Mouse (Mus musculus): ENCODE results near the gene Baz1a. TPM values are rescaled to one million over a fixed set of nuclear protein-coding genes. Genes with fewer than 3 reads are reported as not detected.

The Baz1a gene
- polyA plus RNA-seq, 1 experiment from 2014 or later = 1.9 TPM

DNA sequence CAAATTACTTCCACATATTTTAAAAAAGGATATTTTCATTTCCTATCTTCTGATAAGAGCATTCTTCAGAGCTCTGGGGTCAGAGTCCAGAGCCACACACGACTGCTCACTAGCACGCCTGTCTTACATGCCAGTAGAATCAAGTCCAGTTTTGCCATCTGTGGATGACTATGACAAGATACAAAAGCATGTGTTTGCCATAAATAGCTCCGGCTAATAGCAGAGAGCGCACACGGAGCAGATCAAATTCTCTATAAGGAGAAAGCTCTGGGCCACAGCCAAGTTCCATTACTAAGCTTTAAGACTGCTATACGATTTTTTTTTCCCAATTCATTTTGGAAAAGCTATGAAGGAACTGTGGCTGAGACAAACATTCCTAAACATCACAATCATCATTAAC, 154.6 kb downstream of the Baz1a start:
- no peaks in the 10 kb centered on the region for H3K27me3 ChIP-seq (ENCODE audit: control insufficient read depth, insufficient read depth, low read depth, low read length)
- peaks cover 6% of the 10 kb centered on the region for H3K36me3 ChIP-seq (ENCODE audit: control insufficient read depth, insufficient read depth, low read length)
- H3K4me3 ChIP-seq (ENCODE audit: low read depth, low read length) = no peak overlapping the region
- peaks cover 14% of the 10 kb centered on the region for H3K4me1 ChIP-seq (ENCODE audit: control insufficient read depth, insufficient read depth, low read length)
- H3K9me3 ChIP-seq (replicated peaks; ENCODE audit: control insufficient read depth, low read length, poor library complexity, severe bottlenecking) = no peaks in the 10 kb centered on the region
- 67% methylated on average over 6 of the region's 6 CpGs for WGBS
- ATAC-seq = no peak
- no peak overlapping the region for H3K27ac ChIP-seq (ENCODE audit: low read length)
- H3K9ac ChIP-seq (ENCODE audit: low read depth, low read length) = no peak overlapping the region
- no peak overlapping the region for H3K4me2 ChIP-seq (ENCODE audit: low read length)

DNA sequence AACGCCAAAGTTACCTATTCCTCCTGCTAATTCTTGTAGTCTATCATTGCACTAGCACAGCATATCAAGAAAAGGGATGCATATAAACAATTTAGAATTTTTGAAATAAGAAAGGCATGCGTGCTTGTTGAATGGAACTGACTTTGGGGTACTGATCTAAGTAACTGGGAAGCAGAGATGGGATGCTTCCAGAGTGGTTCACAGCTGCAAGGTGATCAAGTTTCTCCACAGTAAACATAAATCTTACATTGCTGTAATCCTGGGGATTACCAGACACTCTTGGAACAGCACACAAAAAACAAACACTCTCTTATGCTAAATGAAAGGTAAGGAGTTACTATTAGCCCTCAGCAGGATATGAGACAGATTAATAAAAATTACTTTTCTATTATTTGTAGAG, 163.6 kb downstream of the Baz1a start:
- 91% methylated on average over 2 of the region's 2 CpGs for WGBS
- Histone ChIP-seq H3K9me3 (replicated peaks; ENCODE audit: control insufficient read depth, low read length, poor library complexity, severe bottlenecking) (no peaks in the 10 kb centered on the region), H3K27ac (ENCODE audit: low read length) (no peak overlapping the region), H3K36me3 (ENCODE audit: control insufficient read depth, insufficient read depth, low read length) (no peaks in the 10 kb centered on the region), H3K4me2 (ENCODE audit: low read length) (no peak overlapping the region), H3K9ac (ENCODE audit: low read depth, low read length) (no peak overlapping the region), H3K4me3 (ENCODE audit: low read depth, low read length) (no peak overlapping the region), H3K27me3 (ENCODE audit: control insufficient read depth, insufficient read depth, low read depth, low read length) (no peaks in the 10 kb centered on the region), H3K4me1 (ENCODE audit: control insufficient read depth, insufficient read depth, low read length) (no peaks in the 10 kb centered on the region)
- ATAC-seq = no peak

DNA sequence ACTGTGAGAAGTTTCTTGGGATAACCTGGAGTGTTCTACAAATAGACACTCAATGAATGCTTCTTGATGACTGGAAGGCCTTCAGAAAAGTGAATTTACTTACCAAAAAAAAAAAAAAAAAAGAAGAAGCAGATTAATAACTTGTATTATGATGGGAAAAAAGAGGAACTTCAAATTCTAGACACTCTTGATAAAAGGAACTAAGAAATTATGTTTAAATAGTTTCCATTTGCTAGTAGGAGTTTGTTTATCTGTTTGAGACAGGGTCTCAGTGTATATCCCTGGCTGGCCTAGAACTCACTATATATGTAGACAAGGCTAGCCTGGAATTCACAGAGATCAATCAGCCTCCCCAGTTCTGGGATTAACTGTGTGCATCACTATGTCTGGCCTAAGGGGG, 169.7 kb downstream of the Baz1a start:
- ATAC-seq = no peak
- no peaks in the 10 kb centered on the region for H3K4me1 ChIP-seq (ENCODE audit: control insufficient read depth, insufficient read depth, low read length)

More for the DNA sequence above, 169.7 kb downstream of the Baz1a start:
- Histone ChIP-seq H3K27me3 (ENCODE audit: control insufficient read depth, insufficient read depth, low read depth, low read length) (no peaks in the 10 kb centered on the region), H3K4me3 (ENCODE audit: low read depth, low read length) (no peak overlapping the region), H3K9me3 (replicated peaks; ENCODE audit: control insufficient read depth, low read length, poor library complexity, severe bottlenecking) (no peaks in the 10 kb centered on the region), H3K4me2 (ENCODE audit: low read length) (no peak overlapping the region), H3K36me3 (ENCODE audit: control insufficient read depth, insufficient read depth, low read length) (no peaks in the 10 kb centered on the region), H3K27ac (ENCODE audit: low read length) (no peak overlapping the region), H3K9ac (ENCODE audit: low read depth, low read length) (no peak overlapping the region)

Other genes with a start within 250 kb of the Baz1a start
- 145 and 149 TPM in 2 replicates for gene Snx6, start 218.6 kb downstream of the Baz1a start, polyA plus RNA-seq (2015; fragmentation: Nextera tagmentation; extraction: Ambion mirVana)
- gene Cfl2, start 151.5 kb downstream of the Baz1a start, polyA plus RNA-seq (2015; fragmentation: Nextera tagmentation; extraction: Ambion mirVana) = 273 and 279 TPM in 2 replicates
- gene Gm20403, start 27.8 kb downstream of the Baz1a start, polyA plus RNA-seq (2015; fragmentation: Nextera tagmentation; extraction: Ambion mirVana) = not detected in 2 replicates
- gene 2700097O09Rik, start 65.8 kb upstream of the Baz1a start, polyA plus RNA-seq (2015; fragmentation: Nextera tagmentation; extraction: Ambion mirVana) = 32.2 and 32.6 TPM in 2 replicates
- gene Srp54a, start 65.9 kb upstream of the Baz1a start, polyA plus RNA-seq (2015; fragmentation: Nextera tagmentation; extraction: Ambion mirVana) = 203 and 209 TPM in 2 replicates
- 71.6 and 80.9 TPM in 2 replicates for gene Fam177a, start 110.1 kb upstream of the Baz1a start, polyA plus RNA-seq (2015; fragmentation: Nextera tagmentation; extraction: Ambion mirVana)
- gene Srp54b, start 140.8 kb upstream of the Baz1a start, polyA plus RNA-seq (2015; fragmentation: Nextera tagmentation; extraction: Ambion mirVana) = 67.5 and 67.9 TPM in 2 replicates
- not detected in 2 replicates for gene 1700047I17Rik2, start 185.2 kb upstream of the Baz1a start, polyA plus RNA-seq (2015; fragmentation: Nextera tagmentation; extraction: Ambion mirVana)
- gene Srp54c, start 215.8 kb upstream of the Baz1a start, polyA plus RNA-seq (2015; fragmentation: Nextera tagmentation; extraction: Ambion mirVana) = 75.1 and 85.2 TPM in 2 replicates

Measured in midbrain, embryonic 16.5 days (tissue).